ENCODE assay signal across 8 mouse cellular contexts in genomic region chr2:167949250-167949649, GRCm38 (mm10). TPM values are rescaled to one million over a fixed set of nuclear protein-coding genes. Genes with fewer than 3 reads are reported as not detected.
DNase-seq lines count a peak whose midpoint lies in the region; ATAC-seq and TF ChIP-seq lines count a peak whose summit lies in the region.

No protein-coding gene starts in this region.

- H3K4me2 ChIP-seq in liver, postnatal 0 days (ENCODE audit: low read depth, low read length): no peak overlapping the region

- H3K9ac ChIP-seq in liver, postnatal 0 days (replicated peaks): no peak overlapping the region; the same call in 1 of the 2 replicates

- H3K9me3 ChIP-seq in liver, postnatal 0 days (ENCODE audit: low read length): no peaks in the 10 kb centered on the region

- H3K36me3 ChIP-seq in liver, postnatal 0 days (replicated peaks; ENCODE audit: insufficient read depth, low read length): 0 out of 2 replicates have a peak, but pooled peaks cover 2% of the 10 kb centered on the region

- H3K4me1 ChIP-seq in liver, postnatal 0 days (ENCODE audit: insufficient read depth): peaks cover 69% of the 10 kb centered on the region

- H3K27ac ChIP-seq in liver, postnatal 0 days (ENCODE audit: low read depth): peak overlapping the region; percentile 62

- no peak for TF ChIP-seq EP300 in liver, postnatal 0 days (IDR thresholded peaks at IDR 0.05; ENCODE audit: low read depth)

- WGBS in liver, postnatal 0 days (ENCODE audit: insufficient replicate concordance): 22% methylated on average over 6 of the region's 6 CpGs

- no peak overlapping the region for H3K4me3 ChIP-seq in liver, postnatal 0 days (ENCODE audit: low read depth, low read length)

- no peaks in the 10 kb centered on the region for H3K27me3 ChIP-seq in liver, postnatal 0 days (ENCODE audit: insufficient read depth, low read length)

- peak; percentile 48 for ATAC-seq in liver, postnatal 0 days

- DNase-seq in heart, adult 11 months: peak; percentile 98
- no peak for DNase-seq in heart, postnatal 14 days
- peak; percentile 55 for DNase-seq in spleen, postnatal 36 days (ENCODE audit: low spot score in 2 of 2)
- DNase-seq in spleen, adult 12 weeks (ENCODE audit: low spot score): no peak
- DNase-seq in liver, postnatal 0 days: peak; percentile 51
- peak; percentile 44 to 49 for DNase-seq in thymus, postnatal 36 days
- no peak for DNase-seq in T-cell, adult 2 months (ENCODE audit: low spot score)
- no peak for DNase-seq in right cerebral cortex, adult 2 months (ENCODE audit: low spot score in 2 of 2)

- no peak for TF ChIP-seq CTCF in liver, postnatal 0 days (IDR thresholded peaks at IDR 0.05; ENCODE audit: low read depth)

- intact Hi-C loops in heart, postnatal 14 days (cut with DNase I): no loop called here

RNA-seq across cellular contexts. Expression of gene Ptpn1, which starts 17.4 kb away (rescaled TPM):
- total RNA-seq in heart, postnatal 14 days (2021): 10 to 100 TPM; 24.0 to 27.8 TPM
- 31.4 and 32.4 TPM in 2 replicates for polyA plus RNA-seq in liver, postnatal 0 days (2015; fragmentation: Nextera tagmentation; extraction: Ambion mirVana)

Comparison
In these comparisons a context has a peak if more than half of its experiments do, and no peak if none do; other contexts are left out.
1. DNase-seq: peak in heart, adult 11 months (single experiment), spleen, postnatal 36 days (2 of 2), liver, postnatal 0 days (single experiment) and thymus, postnatal 36 days (2 of 2); none in heart, postnatal 14 days (0 of 2), spleen, adult 12 weeks (single experiment), T-cell, adult 2 months (single experiment) and right cerebral cortex, adult 2 months (0 of 2).